In the genomic region with DNA sequence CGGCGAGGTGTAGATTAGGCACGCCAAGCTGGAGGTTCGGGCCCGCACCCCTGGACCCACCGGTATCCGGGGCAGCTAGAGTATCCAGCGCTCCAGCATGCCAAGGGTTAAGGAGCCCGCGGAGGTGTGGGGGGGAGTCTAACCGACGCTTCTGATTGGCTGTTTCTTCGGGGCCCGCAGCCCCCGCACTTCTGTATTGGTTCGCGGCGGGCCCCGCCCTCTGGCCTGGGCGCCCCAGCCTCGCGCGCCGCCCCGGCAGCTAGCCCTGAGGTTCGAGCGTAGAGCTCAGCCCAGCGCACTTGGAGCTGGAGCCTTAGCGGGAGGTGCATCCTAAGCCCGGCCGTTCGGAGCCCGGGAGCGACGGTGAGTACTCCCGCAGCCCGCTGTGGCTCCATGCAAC, we compare ENCODE assay signal across 8 mouse cellular contexts. TPM values are rescaled to one million over a fixed set of nuclear protein-coding genes. Genes with fewer than 3 reads are reported as not detected.
DNase-seq lines count a peak whose midpoint lies in the region; ATAC-seq lines count a peak whose summit lies in the region.

A gene (plus strand): TSS at position 219 of the 400 bp plus-strand sequence.

- peaks cover 44% of the 10 kb centered on the region for H3K4me1 ChIP-seq in intestine, embryonic 15.5 days (replicated peaks)

- no peaks in the 10 kb centered on the region for H3K27me3 ChIP-seq in intestine, embryonic 15.5 days (replicated peaks)

- H3K4me3 ChIP-seq in intestine, embryonic 15.5 days (replicated peaks): peak within 1 kb of the TSS; percentile 91

- DNase-seq in adrenal gland, postnatal 10 days: peak; percentile 95
- DNase-seq in embryo, embryonic 9.5 days (ENCODE audit: extremely low spot score): peak; percentile 93
- peak; percentile 89 to 92 for DNase-seq in gastrocnemius, postnatal 4 days (ENCODE audit: low spot score in 2 of 2)
- peak; percentile 94 for DNase-seq in left cerebral cortex, postnatal 14 days (ENCODE audit: low spot score in 2 of 2)
- DNase-seq in right cerebral cortex, postnatal 25 days: peak; percentile 93
- peak; percentile 90 to 91 for DNase-seq in urinary bladder, postnatal 36 days (ENCODE audit: low spot score in 2 of 2)

- intact Hi-C loops in left cerebral cortex, postnatal 14 days (cut with DNase I): loop anchor here (5.0 kb wide), 1 partner anchor 80 kb away; no protein-coding TSS in a partner anchor

- ATAC-seq in intestine, embryonic 15.5 days: peak; percentile 94
- peak; percentile 86 for ATAC-seq in megakaryocyte-erythroid progenitor cell, adult 5-6 weeks (replicated peaks; ENCODE audit: low FRiP score, low TSS enrichment, poor library complexity, severe bottlenecking)

- H3K4me2 ChIP-seq in intestine, embryonic 15.5 days (replicated peaks): peak within 1 kb of the TSS; percentile 90

- H3K9me3 ChIP-seq in intestine, embryonic 15.5 days: no peaks in the 10 kb centered on the region

- H3K27ac ChIP-seq in intestine, embryonic 15.5 days: peak within 1 kb of the TSS; percentile 91

- H3K36me3 ChIP-seq in intestine, embryonic 15.5 days: no peaks in the 10 kb centered on the region

- WGBS in intestine, embryonic 15.5 days: under 1% methylated on average over 37 of the region's 37 CpGs

- H3K9ac ChIP-seq in intestine, embryonic 15.5 days: peak within 1 kb of the TSS; percentile 87

RNA-seq across cellular contexts. Expression of the gene that starts here (rescaled TPM):
- 100 to 1,000 TPM; 183 to 188 TPM for total RNA-seq in adrenal gland, postnatal 10 days (2021)
- 10 to 100 TPM; 64.1 to 73.4 TPM for total RNA-seq in gastrocnemius, postnatal 4 days (2021)
- polyA plus RNA-seq in intestine, embryonic 15.5 days (2015; fragmentation: Nextera tagmentation; extraction: Ambion mirVana): 56.0 and 60.1 TPM in 2 replicates
- 10 to 100 TPM; 80.9 to 84.3 TPM for total RNA-seq in left cerebral cortex, postnatal 14 days (2021)
- 2.7 and 6.2 TPM in 2 replicates for total RNA-seq in megakaryocyte-erythroid progenitor cell, adult 5-6 weeks (2014; fragmentation: Nextera tagmentation)
- total RNA-seq in megakaryocyte-erythroid progenitor cell, adult 5-6 weeks (2017): 3.3 and 3.8 TPM in 2 replicates

Comparison
In these comparisons a context has a peak if more than half of its experiments do, and no peak if none do; other contexts are left out.
1. Peak in every context shown above with its lines: DNase-seq, ATAC-seq, H3K4me3 ChIP-seq and H3K27ac ChIP-seq.
2. RNA of the gene that starts here (total RNA-seq): 183 to 188 TPM in adrenal gland, postnatal 10 days, 80.9 to 84.3 TPM in left cerebral cortex, postnatal 14 days and 64.1 to 73.4 TPM in gastrocnemius, postnatal 4 days; 2.7 to 6.2 TPM in megakaryocyte-erythroid progenitor cell, adult 5-6 weeks; every median in the first group is over 4 times any median in the second.